Mouse (Mus musculus) gastrocnemius, adult 8-10 months (tissue): ENCODE data around the gene Sprr2k. TPM values are rescaled to one million over a fixed set of nuclear protein-coding genes. Genes with fewer than 3 reads are reported as not detected.
"Not testable (repeated sequence)": the region's sequence is repeated elsewhere in the genome, so short reads cannot be mapped to it uniquely, and the experiment has no call there.

ENCODE experiments used
- DNase-seq, 2 experiments: peaks; one replicate each; pipeline ENCODE4 v3.0.0; 2022; ENCODE audit warnings: low spot score in 2 of 2
- total RNA-seq, 4 experiments: library from RNA; stranded (reverse); gene quantifications; 2 replicates each; pipeline ENCODE4 v1.2.4; 2022

The Sprr2k gene
- not detected for total RNA-seq

DNA sequence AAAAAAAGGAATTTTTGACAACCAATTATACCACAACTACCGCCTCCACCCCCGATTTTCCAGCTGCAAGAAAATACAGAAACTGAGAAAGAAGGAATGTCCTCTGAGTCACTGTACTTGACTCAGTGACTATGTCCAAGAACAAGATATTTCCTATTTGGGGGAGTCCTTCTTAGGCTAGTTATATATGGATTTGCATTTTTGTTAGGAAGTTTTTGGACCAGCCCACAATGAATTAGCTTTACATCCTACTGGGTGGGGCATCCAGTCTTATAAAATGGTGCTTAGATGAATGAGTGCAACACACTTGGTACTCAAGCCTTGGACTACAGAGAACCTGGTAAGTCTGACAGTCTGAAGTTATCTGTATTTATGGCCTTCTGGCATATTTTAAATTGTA is at the start of gene Sprr2k:
TSS of gene Sprr2k (plus strand) at position 301 of the 400 bp plus-strand sequence.
- no peak for DNase-seq

DNA sequence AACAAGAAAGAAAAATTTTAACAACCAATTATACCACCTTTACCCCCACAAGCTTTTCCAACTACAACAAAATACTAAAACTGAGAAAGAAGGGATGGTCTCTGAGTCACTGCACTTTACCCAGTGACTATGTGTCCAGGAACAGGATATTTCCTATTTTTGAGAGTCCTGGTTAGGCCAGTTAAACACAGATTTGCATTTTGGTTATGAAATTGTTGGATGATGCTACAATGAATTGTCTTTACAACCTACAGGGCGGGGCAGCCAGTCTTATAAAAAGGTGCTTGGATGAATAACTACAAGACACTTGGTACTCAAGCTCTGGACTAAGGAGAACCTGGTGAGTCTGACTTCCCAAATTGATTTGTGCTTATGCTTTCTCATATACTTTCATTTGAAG is 47.0 kb upstream of the Sprr2k start, which contains the start of gene Sprr2h:
TSS of gene Sprr2h (plus strand) at position 301 of the 400 bp plus-strand sequence.
- no peak for DNase-seq

DNA sequence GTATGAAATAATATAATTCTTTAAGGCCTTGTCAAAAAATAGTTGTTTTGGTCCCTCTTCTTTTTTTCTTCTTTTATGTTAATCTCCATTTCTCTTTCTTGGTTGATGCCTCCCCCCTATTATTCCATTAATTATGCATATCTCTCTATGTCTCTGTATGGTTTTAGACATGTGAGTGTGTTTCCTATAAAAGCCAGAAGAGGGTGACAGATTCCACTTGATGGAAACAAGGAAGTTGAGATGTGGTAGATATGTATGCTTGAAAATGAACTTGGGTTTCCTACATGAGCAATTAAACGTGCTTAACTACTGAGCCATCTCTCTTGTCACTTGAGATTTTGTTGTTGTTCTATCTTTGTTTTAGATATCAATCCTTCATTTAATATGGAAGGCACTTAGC is 38.1 kb upstream of the Sprr2k start:
- DNase-seq = no peak

DNA sequence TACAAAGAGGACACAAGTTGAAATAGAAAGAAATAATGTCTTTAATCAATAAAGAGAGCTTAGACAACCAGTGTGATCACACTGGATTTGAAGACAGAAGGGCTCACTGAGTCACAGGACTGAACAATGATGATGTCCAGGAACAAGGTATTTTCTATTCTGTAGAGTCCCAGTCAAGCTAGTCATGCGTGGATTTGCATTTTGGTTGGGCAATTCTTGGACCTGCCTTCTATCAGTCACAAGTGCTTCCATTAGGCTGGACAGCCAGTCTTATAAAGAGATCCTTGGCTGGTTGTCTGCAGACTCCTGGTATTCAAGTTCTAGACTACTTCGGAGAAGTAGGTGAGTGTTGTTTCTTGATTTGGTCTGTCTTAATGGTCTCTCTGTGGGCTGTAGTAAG is 24.7 kb upstream of the Sprr2k start, which contains the start of gene Sprr2i:
TSS of gene Sprr2i (plus strand) at position 301 of the 400 bp plus-strand sequence.
- no peak for DNase-seq

DNA sequence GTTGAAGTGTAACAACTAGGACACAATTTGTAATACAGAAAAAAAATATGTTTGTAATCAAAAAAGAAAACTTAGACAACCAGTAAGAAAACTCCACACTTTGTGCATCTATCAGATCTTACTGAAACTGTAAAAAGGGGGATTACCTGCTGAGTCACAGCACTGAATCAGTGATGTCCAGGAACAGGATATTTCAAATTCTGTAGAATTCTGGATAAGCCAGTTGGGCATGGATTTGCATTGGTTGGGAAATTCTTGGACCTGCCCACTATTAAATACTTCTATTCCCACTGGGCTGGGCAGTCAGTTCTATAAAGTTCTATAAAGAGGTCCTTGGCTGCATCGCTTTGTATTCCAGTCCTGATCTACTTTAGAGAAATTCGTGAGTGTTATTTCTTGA is 14.6 kb upstream of the Sprr2k start, which contains the start of gene Sprr2j-ps:
TSS of gene Sprr2j-ps (plus strand) at position 301 of the 400 bp plus-strand sequence.
- no peak for DNase-seq

DNA sequence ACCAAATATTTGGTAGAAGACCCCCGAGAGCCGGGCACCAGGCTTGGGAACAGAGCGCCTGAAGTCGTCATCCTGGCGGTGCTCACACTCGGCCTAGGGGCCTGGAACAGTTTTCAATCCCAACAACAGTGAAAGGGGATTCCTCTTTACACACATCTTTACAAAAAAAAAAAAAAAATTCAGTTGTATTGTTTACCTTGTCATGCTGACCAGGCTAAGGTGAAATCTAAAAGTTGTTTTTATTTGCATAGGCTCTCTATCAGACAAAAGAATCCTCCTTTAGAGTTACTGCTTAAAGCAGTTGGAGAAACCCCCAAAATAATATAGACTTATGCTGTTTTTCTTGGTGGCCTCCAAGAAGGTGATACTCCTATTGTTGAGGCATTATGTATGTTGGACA is 3.1 kb upstream of the Sprr2k start, which contains the start of gene Gm9774:
TSS of gene Gm9774 (minus strand) at position 101 of the 400 bp plus-strand sequence.
- no peak for DNase-seq

DNA sequence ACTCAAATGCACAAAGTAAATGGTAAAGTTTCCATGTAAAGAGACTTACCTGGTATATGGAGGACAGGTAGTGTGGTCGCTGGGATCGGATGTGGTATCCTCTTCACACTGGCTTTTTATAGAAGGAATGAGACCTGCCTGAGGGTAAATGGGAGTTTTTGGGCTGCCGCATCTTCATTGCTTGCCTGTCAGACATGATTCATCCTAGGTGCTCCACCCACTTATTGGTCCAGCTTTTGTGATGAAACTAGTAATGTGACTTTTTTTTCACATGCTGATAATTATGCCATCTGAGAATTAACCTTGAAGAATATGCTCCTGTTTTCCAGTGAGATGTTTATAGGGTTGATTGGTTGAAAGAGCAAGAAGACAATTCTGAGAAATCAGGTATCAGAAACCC is 6.3 kb downstream of the Sprr2k start, which contains the start of gene Sprr1b:
TSS of gene Sprr1b (minus strand) at position 101 of the 400 bp plus-strand sequence.
- DNase-seq = no peak

DNA sequence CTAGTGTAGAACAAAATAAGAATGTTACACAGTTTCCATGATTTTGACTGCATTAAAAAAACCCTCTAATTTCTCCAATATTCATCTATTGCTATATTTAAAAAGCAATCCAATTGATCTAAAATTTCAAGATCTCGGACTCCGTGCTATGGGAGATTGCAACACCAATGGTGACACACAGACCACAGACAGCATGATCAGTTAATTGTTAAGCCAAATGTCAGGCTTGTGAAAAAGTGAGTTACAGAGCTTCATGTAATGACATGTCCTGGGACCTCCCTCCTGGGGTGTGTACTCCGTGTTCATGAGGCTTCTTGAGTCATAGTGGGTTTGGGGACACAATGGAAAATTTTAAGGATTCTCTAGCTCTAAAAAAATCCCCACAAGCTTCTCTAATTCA is 7.8 kb downstream of the Sprr2k start:
- DNase-seq = no peak

DNA sequence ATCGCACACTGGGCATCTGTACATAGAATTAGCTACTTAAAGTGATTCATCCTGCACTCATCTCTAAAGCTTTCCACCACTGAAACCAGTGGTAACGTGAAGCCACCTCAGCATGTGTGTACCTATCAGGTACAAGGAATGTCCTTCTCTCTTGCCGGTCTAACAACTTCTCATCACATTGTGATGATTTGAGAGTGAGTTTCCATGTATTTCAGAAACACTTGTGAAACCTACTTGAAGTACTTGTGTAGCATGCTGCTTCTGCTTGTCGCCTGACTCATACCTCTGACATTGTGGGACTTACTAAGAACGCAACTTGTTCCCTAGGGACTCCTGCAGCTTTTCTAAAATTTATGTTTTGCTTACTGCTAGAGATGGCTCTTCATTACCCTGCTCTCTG is 22.8 kb downstream of the Sprr2k start:
- no peak for DNase-seq

DNA sequence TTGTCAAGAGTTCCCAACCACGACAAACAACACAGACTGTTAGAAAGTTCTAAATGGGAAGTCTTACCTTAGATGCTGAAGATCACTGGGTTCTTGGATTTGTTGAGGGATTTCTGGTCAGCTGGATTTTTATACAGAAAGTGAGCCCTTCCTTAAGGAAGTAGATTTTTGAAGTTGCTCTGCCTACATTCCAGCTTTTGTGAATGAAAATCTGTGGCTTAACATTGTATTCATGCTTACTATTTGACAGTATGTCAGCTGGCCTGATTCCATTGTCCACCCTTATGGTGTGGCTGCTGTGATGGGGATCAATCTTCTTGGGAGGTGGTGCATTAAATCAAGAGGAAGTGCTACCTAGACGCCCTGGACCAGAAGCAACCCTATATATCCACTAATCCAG is 26.2 kb downstream of the Sprr2k start, which contains the start of gene Sprr3:
TSS of gene Sprr3 (minus strand) at position 101 of the 400 bp plus-strand sequence.
- DNase-seq = no peak

DNA sequence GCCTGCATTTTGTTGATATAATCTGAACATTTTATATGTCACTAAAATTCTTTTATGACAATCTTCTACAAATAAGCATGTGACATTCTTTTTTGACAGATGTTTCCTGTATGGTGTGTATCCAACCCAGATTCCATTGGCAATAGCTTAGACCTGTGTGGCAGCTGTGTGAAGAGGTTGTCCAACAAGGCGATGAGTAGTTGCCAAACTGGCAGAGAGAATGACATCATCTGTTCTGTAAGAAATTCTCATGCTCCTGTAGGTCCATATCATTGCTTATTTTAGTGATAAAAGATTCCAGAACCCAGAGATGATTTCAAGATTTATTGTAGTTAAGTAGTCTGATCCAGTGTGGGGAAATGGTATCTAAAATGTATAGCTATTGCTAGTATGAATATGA is 34.2 kb downstream of the Sprr2k start:
- no peak for DNase-seq

DNA sequence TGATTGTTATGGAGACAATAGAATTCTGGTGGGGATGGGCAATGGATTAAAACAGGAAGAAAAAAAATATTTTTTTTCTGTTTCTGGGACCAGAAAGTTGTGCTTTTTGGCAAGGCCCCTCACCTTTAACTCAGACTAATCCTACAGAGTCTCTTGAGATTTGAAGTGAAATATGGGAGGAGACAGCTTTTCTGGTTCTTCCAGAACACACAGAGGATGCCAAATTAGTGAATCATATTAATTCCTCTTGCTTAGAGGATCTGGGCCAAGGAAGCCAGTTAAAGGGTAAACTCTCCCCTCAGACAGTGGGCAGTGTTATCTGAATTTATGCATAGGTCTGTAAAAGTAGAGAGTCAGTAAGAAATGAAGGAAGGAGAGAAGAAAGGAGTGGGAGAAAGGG is 35.0 kb downstream of the Sprr2k start:
- no peak for DNase-seq

DNA sequence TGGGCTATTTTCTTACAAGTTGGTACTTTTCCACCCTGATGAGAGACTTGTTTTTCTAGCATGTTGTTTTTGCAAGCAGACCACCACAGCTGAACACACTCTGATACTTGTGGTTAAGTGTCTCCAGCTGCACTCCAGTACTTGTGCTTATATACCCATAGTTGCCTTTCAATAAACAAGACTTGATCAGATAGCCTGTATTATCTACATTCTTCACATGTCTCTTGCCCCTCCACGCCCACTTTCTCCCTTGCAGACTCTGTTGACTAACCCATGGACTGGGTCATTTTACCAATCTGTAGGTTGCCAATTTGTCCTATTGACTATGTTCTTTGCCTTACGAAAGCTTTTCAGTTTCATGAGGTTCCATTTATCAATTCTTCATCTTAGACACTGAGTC is 37.7 kb downstream of the Sprr2k start:
- no peak for DNase-seq

DNA sequence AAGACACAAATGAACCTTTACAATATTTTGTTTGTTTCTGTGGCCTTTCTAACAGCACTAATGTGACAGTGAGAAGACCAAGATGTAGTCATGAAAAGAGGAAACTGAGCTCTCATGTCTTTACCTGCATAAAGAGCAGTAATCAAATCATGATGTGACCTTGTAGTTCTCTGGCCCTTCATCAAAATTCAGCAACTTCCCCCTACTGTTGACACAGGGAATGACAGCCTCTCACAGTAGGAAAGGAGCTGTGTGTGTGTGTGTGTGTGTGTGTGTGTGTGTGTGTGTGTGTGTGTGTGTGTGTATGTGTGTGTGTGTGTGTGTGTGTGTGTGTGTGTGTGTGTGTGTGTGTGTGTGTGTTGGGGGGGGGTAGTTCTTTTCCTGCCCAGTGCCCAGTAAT is 48.9 kb downstream of the Sprr2k start:
- not testable (repeated sequence) for DNase-seq

Other genes with a start within 250 kb of the Sprr2k start
- not detected for gene Sprr2a1, start 216.8 kb upstream of the Sprr2k start, total RNA-seq
- gene Sprr2a2, start 216.7 kb upstream of the Sprr2k start, total RNA-seq = not detected
- not detected for gene Sprr2a3, start 147.2 kb upstream of the Sprr2k start, total RNA-seq
- not detected for gene Sprr2b, start 116.0 kb upstream of the Sprr2k start, total RNA-seq
- not detected for gene Sprr2d, start 93.4 kb upstream of the Sprr2k start, total RNA-seq
- gene Sprr2e, start 80.4 kb upstream of the Sprr2k start, total RNA-seq = not detected
- gene Sprr2f, start 67.4 kb upstream of the Sprr2k start, total RNA-seq = not detected
- gene Sprr2h, start 46.9 kb upstream of the Sprr2k start, total RNA-seq = not detected
- gene Sprr2i, start 24.6 kb upstream of the Sprr2k start, total RNA-seq = not detected
- gene Sprr2j-ps, start 14.5 kb upstream of the Sprr2k start, total RNA-seq = not detected
- 1 to 10 TPM in 3 of 4 experiments, not detected in 1; 2.7 to 4.8 (median 4.7) TPM for gene Gm9774, start 3.2 kb upstream of the Sprr2k start, total RNA-seq
- not detected for gene Sprr1b, start 6.2 kb downstream of the Sprr2k start, total RNA-seq
- not detected for gene Sprr3, start 26.1 kb downstream of the Sprr2k start, total RNA-seq
- gene Sprr1a, start 53.3 kb downstream of the Sprr2k start, total RNA-seq = not detected
- not detected for gene Sprr4, start 67.9 kb downstream of the Sprr2k start, total RNA-seq
- not detected for gene 2310046K23Rik, start 101.9 kb downstream of the Sprr2k start, total RNA-seq
- not detected for gene Ivl, start 141.2 kb downstream of the Sprr2k start, total RNA-seq
- gene Smcp, start 156.4 kb downstream of the Sprr2k start, total RNA-seq = not detected
- not detected for gene 2210017I01Rik, start 174.9 kb downstream of the Sprr2k start, total RNA-seq
- not detected for gene Lce6a, start 189.1 kb downstream of the Sprr2k start, total RNA-seq
- gene Lce1a1, start 215.7 kb downstream of the Sprr2k start, total RNA-seq = not detected
- gene Lce1b, start 224.3 kb downstream of the Sprr2k start, total RNA-seq = not detected
- not detected for gene Lce1a2, start 237.7 kb downstream of the Sprr2k start, total RNA-seq
- gene Lce1c, start 246.7 kb downstream of the Sprr2k start, total RNA-seq = not detected